Mouse (Mus musculus) urinary bladder, postnatal 25 days (tissue): Measurements from ENCODE around the gene Ttll11.

Experiments used
- DNase-seq: peaks from one replicate; pipeline ENCODE4 v3.0.0; 2022; ENCODE audit warnings: low spot score

Ttll11 gene

GRCm38 (mm10) chr2:35827886-35828285 lies 151.8 kb downstream of the Ttll11 start:
- no peak for DNase-seq

GRCm38 (mm10) chr2:35825157-35825556 lies 154.6 kb downstream of the Ttll11 start:
- DNase-seq: no peak

GRCm38 (mm10) chr2:35823589-35823988 lies 156.1 kb downstream of the Ttll11 start:
- no peak for DNase-seq

GRCm38 (mm10) chr2:35818883-35819282 lies 160.8 kb downstream of the Ttll11 start:
- DNase-seq: no peak

- no peak for DNase-seq
These were observed 163.6 kb downstream of the Ttll11 start for GRCm38 (mm10) chr2:35816056-35816661.

GRCm38 (mm10) chr2:35812561-35812933 lies 167.2 kb downstream of the Ttll11 start:
- DNase-seq: no peak

- no peak for DNase-seq
These were observed 167.7 kb downstream of the Ttll11 start for GRCm38 (mm10) chr2:35811801-35812560.

GRCm38 (mm10) chr2:35810027-35810426 lies 169.7 kb downstream of the Ttll11 start:
- DNase-seq: no peak

- no peak for DNase-seq
These were observed 170.6 kb downstream of the Ttll11 start for GRCm38 (mm10) chr2:35809141-35809540.

- no peak for DNase-seq
These were observed 173.8 kb downstream of the Ttll11 start for GRCm38 (mm10) chr2:35805881-35806280.

GRCm38 (mm10) chr2:35803095-35803494 lies 176.6 kb downstream of the Ttll11 start:
- DNase-seq: no peak

- DNase-seq: no peak
These were observed 178.0 kb downstream of the Ttll11 start for GRCm38 (mm10) chr2:35801759-35802158.

- DNase-seq: no peak
These were observed 180.6 kb downstream of the Ttll11 start for GRCm38 (mm10) chr2:35799073-35799472.

GRCm38 (mm10) chr2:35797998-35798397 lies 181.7 kb downstream of the Ttll11 start:
- no peak for DNase-seq

GRCm38 (mm10) chr2:35789362-35790326 lies 190.1 kb downstream of the Ttll11 start:
- DNase-seq: no peak

GRCm38 (mm10) chr2:35785877-35786276 lies 193.8 kb downstream of the Ttll11 start:
- no peak for DNase-seq

GRCm38 (mm10) chr2:35783368-35783767 lies 196.3 kb downstream of the Ttll11 start:
- DNase-seq: no peak

GRCm38 (mm10) chr2:35779266-35779665 lies 200.4 kb downstream of the Ttll11 start:
- DNase-seq: no peak

- no peak for DNase-seq
These were observed 202.8 kb downstream of the Ttll11 start for GRCm38 (mm10) chr2:35776935-35777334.

GRCm38 (mm10) chr2:35775651-35776055 lies 204.1 kb downstream of the Ttll11 start:
- no peak for DNase-seq

GRCm38 (mm10) chr2:35770541-35770940 lies 209.2 kb downstream of the Ttll11 start:
- no peak for DNase-seq

- no peak for DNase-seq
These were observed 210.3 kb downstream of the Ttll11 start for GRCm38 (mm10) chr2:35769398-35769797.
